Mouse (Mus musculus) gonadal fat pad, adult 2 months (tissue): ENCODE results near the gene Erlec1. TPM values are rescaled to one million over a fixed set of nuclear protein-coding genes. Genes with fewer than 3 reads are reported as not detected.

ENCODE experiments used
- polyA plus RNA-seq: library from polyadenylated mRNA; depleted of rRNA; stranded (reverse); fragments of >200 nt; gene quantifications from 2 replicates; pipeline ENCODE4 v1.2.3, GENCODE M21; 2012; rRNA removed

Gene Erlec1
- polyA plus RNA-seq, 1 experiment, result 40.7 TPM

Other genes starting within 250 kb of the Erlec1 start
- 17.5 and 18.0 TPM in 2 replicates for gene Psme4, start 182.6 kb downstream of the Erlec1 start, polyA plus RNA-seq
- gene Gpr75, start 69.0 kb downstream of the Erlec1 start, polyA plus RNA-seq, result 0.52 and 0.57 TPM in 2 replicates
- gene Asb3, start 68.9 kb downstream of the Erlec1 start, polyA plus RNA-seq, result 4.1 and 4.6 TPM in 2 replicates
- gene Chac2, start 32.0 kb upstream of the Erlec1 start, polyA plus RNA-seq, result 2.1 and 3.1 TPM in 2 replicates
- gene Gm17332, start 228.1 kb upstream of the Erlec1 start, polyA plus RNA-seq, result not detected in 2 replicates